Mouse (Mus musculus): Measurements from ENCODE around the gene Cxcr4.
"Not testable (repeated sequence)": the region's sequence is repeated elsewhere in the genome, so short reads cannot be mapped to it uniquely, and the experiment has no call there.

The Cxcr4 gene

GRCm38 (mm10) chr1:128600549-128600948 lies 8.5 kb upstream of the Cxcr4 start:
- DNase-seq (ENCODE audit: low read depth, low spot score): no peak

GRCm38 (mm10) chr1:128597209-128597782 lies 5.2 kb upstream of the Cxcr4 start:
- no peak for DNase-seq (ENCODE audit: low read depth, low spot score)

GRCm38 (mm10) chr1:128595528-128595927 lies 3.4 kb upstream of the Cxcr4 start:
- no peak for DNase-seq (ENCODE audit: low read depth, low spot score)

DNA sequence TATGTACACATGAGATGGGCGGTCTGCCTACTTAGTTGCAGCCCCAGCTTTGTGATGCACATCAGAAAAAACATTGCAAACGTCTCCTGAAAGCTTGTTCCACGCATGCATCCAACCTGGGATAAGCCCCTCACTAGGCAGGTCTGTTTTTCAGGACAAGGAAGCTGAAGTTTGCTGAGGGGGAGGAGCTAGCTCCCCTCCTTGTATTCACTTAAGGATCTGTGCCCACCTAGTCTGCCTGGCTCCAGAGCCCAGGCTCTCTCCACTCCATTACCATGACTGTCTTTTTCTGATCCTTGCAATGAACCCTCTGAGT lies 3.0 kb upstream of the Cxcr4 start:
- no peak for DNase-seq (ENCODE audit: low read depth, low spot score)

GRCm38 (mm10) chr1:128594353-128595104 lies 2.4 kb upstream of the Cxcr4 start:
- no peak for DNase-seq (ENCODE audit: low read depth, low spot score)

GRCm38 (mm10) chr1:128592961-128593501 lies 938 bp upstream of the Cxcr4 start:
- no peak for DNase-seq (ENCODE audit: low read depth, low spot score)

GRCm38 (mm10) chr1:128591721-128592210 lies 327 bp downstream of the Cxcr4 start:
- no peak for DNase-seq (ENCODE audit: low read depth, low spot score)

GRCm38 (mm10) chr1:128590816-128591720 lies 1.0 kb downstream of the Cxcr4 start:
- no peak for DNase-seq (ENCODE audit: low read depth, low spot score)

DNA sequence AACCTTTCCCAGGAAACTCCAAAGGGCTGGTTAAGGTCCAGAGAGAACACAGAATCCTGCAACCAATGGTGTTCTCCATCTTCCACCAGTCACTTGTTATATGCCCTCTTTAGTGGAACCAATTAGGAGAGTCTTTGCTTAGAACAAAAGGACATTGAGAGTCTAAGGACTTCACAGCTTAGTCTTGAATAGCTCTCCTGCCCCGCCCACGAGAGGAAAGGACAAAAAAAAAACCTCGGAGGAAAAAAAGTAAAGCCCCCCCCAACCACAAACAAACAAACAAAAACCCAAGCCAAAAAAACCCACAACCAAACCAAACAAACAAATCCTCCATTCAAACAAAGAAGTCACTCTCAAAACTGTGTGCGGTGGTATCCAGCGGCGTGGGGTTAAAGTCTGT lies 2.1 kb downstream of the Cxcr4 start:
- no peak for DNase-seq (ENCODE audit: low read depth, low spot score)

GRCm38 (mm10) chr1:128589488-128589887 lies 2.6 kb downstream of the Cxcr4 start:
- DNase-seq (ENCODE audit: low read depth, low spot score): no peak

DNA sequence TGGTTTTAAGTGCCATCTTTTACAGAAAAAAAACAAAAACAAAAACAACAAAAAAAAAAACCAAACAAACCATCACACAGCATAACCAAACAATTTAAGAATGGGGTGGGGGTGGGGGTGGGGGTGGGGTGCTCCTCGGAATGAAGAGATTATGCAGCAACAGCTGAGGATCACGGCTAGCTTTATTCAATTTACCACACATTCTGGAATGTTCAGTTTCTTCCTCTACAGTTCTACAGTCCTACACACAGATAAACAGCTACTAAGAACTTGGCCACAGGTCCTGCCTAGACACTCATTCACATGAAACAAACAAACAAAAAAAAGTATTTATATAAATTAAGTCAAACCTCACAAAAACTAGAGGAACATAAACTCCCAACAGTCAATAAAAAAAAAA lies 3.8 kb downstream of the Cxcr4 start:
- no peak for DNase-seq (ENCODE audit: low read depth, low spot score)

- DNase-seq (ENCODE audit: low read depth, low spot score): no peak
Observed at GRCm38 (mm10) chr1:128586928-128587780, 4.9 kb downstream of the Cxcr4 start.

GRCm38 (mm10) chr1:128586162-128586927 lies 5.7 kb downstream of the Cxcr4 start:
- DNase-seq (ENCODE audit: low read depth, low spot score): no peak

DNA sequence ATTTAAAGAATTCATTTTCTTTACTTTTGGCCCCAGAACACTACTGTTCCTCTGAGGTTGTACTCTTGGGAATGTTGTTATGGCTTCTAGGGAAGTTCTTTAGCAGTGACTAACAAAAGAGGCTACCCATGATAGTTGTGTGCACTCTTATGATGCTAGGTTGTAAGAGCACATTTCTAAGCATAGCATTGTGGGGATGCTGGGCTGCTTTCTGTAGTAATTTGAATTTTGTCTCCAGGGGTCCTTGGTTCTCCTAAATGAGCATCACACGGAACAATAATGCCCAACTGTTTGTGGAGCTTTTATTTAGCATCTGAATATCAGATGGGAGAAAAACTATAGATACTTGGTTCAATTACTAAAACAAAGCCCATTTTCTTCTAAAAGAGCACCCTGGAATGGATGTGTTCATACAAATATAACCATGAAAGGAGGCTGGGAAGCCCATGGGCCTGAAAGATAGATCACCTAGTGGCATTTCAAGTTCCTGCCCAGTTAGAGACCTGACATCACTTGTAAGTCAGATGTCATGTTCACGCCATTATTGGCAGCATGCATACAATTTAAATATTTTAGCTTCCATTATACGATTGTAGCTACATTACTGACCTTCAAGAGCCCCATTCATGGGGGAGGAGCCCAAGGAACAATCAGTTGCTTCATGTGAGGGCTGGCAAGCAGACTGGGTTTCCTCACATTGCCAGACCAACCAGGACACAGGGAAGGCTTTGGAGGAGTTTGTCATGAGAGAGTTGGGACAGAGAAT lies 6.5 kb downstream of the Cxcr4 start:
- no peak for DNase-seq (ENCODE audit: low read depth, low spot score)

GRCm38 (mm10) chr1:128584716-128585115 lies 7.4 kb downstream of the Cxcr4 start:
- DNase-seq (ENCODE audit: low read depth, low spot score): not testable (repeated sequence)

GRCm38 (mm10) chr1:128583279-128583872 lies 8.7 kb downstream of the Cxcr4 start:
- no peak for DNase-seq (ENCODE audit: low read depth, low spot score)

DNA sequence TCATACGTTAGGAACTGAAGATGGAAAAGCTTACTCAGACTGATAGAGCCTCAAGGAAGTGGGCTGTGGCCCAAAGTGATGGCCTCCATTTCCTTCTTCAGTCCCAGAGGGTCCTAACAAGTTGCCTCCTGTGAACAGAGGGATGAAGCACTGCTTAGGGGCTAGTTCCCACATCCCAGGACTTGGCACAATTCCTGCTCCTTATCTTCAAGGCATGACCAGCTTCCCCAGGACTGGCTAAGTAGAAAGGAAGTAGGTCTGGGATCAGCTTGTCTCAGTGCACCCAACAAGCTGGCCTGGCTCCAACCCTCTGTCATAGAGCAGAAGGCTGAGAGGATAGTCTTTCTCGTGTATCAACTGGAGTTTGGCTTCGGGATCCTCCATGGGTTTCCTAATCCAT lies 11.8 kb downstream of the Cxcr4 start:
- DNase-seq (ENCODE audit: low read depth, low spot score): no peak

DNA sequence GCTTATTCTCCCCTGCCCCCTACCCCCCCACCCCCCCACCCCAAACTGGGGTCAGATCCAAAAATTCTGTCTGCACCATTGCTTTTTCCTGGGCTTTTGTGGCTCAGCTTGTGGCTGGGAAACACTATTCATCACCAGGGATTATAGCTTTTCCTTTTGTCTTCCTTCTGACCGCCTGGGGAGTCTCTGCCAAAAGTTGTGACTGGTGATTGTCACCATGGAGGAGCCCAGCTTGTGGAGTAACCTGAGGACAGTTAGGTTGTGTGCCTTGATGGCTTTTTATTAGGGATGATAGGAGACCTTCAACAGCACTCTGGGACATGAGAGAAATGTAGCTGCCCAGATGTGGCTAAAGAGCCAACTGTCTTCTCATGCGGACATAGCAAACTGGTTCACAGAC lies 13.6 kb downstream of the Cxcr4 start:
- no peak for DNase-seq (ENCODE audit: low read depth, low spot score)

- DNase-seq (ENCODE audit: low read depth, low spot score): no peak
Observed at GRCm38 (mm10) chr1:128575096-128575495, 17.0 kb downstream of the Cxcr4 start.
